Mouse (Mus musculus) ovary, postnatal 14 days (tissue): Measurements from ENCODE around the gene Htt.
"Not testable (repeated sequence)": the region's sequence is repeated elsewhere in the genome, so short reads cannot be mapped to it uniquely, and the experiment has no call there.

Experiments
- DNase-seq: peaks from one replicate; pipeline ENCODE4 v3.0.0; 2022; ENCODE audit warnings: low spot score

Gene Htt

DNA sequence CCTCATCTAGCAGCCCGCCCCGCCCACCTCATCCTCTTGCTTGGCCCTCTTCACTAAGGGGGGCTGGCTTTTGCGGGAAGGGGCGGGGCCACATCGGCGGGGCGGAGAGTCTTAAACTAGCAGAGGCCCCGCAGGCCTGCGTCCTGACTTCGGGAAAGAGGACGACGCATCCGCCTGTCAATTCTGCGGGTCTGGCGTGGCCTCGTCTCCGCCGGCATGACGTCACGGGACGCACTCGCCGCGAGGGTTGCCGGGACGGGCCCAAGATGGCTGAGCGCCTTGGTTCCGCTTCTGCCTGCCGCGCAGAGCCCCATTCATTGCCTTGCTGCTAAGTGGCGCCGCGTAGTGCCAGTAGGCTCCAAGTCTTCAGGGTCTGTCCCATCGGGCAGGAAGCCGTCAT, at the start of gene Htt:
TSS of gene Htt (plus strand) at position 232 of the 400 bp plus-strand sequence.
- peak; percentile 94 for DNase-seq

DNA sequence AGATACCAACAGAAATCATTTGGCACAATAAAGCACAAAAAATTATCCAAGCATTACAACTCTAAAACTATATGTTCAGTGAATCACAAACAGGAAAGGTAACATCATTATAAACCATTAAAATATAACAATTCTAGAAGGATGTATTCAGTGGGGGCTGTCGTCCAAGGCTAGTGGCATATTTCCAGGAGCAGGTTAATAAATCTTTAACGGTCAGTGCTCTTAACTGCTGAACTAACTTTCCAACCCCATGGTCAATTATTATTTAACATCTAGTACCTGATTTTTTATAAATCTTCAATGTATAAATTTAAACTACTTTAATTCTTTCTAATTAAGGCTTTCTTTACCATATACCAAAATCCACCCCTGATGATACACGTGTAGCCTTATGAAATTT, 47.2 kb upstream of the Htt start:
- DNase-seq = not testable (repeated sequence)

DNA sequence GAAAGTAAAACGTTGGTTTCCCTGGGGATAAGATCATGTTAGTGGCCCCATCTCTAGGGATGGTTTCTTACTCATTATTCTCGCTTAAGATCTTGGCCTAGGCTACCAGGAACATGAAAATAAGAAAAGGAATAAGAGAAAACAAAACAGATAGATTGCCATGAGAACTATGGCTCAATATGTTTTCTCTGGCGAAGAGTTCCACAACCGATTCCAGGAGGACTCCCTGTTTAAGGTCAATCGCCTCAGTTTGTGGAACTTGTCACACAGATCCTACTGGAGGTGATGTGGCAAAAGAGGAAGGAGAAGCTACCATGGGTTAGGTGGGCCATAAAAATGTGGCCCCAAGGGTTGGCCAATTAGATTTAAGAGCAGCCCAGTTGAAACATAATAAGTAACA, 46.7 kb upstream of the Htt start:
- DNase-seq = no peak

DNA sequence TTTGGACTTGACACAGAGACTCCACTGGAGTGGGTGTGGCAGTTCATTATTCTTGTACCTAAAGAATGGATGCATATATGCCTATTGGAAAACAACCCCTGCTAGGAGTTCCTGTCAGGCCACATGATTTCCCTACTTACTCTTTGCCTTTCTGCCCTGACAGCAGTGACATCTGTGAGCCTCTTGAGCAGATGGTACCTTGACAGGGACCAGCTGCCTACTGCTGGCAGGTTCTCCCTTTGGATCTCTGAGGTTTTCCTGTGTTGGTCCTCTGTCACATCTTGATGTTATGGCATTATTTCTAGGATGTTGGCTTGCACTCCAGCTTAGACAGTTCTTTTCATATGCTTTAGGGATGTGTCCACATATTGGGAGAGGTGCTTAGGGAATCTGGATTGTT, 32.4 kb upstream of the Htt start:
- no peak for DNase-seq

DNA sequence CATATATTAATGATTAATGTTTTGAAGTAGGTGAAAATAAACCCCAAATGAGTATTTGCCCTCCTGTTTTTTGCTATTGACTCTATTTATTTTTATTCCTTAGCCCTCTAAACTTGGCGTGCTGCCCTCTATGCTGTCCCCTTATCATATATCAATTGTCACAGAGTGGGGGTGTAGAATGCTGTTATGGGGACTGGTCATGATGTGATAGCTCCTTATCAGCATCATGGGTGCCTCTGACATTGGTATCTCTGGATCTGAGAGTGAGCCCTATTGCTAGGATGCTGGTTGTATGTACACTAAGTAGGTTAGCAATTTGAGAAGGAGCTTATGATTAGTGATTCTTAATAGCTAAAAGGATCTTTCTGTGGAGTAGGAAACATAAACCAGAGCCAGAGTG, 31.3 kb upstream of the Htt start:
- no peak for DNase-seq

DNA sequence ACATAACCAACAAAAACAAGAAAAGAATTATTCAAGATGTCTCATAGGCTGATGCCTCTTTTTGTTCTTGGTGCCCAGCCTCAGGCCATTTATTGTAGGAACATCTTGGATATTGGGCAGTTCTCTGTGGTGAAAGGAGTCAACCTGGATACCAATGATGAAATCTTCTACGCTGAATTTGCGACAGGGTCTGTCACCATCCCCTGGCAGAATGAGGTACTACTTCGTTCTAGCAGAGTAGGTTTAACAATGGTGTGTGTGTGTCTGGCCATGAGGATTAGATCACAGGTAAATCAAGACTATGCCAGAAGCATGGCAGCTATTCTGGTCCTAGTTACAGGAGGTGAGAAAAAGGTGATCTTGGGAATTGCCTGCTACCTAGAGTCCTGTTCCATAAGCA, 10.1 kb upstream of the Htt start:
- no peak for DNase-seq

DNA sequence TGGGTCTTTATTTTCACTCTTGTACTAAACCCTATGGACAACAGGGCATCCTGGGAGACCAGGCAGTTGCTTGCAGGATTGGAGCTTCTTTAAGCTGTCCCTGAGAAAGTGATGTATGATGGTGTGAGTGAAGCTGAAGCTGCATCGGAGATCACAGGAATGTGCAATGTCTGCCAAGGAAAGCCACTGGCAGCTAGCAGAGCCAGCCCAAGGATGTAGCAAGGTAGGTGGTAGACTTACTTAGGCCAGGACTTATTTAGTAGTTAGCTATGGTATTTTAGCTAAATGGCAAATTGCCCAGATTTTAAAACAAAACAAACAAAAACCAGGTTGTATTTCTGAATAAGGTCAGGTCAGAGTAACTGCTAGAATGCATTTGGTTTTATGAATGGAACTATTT, 2.8 kb upstream of the Htt start:
- DNase-seq = no peak

DNA sequence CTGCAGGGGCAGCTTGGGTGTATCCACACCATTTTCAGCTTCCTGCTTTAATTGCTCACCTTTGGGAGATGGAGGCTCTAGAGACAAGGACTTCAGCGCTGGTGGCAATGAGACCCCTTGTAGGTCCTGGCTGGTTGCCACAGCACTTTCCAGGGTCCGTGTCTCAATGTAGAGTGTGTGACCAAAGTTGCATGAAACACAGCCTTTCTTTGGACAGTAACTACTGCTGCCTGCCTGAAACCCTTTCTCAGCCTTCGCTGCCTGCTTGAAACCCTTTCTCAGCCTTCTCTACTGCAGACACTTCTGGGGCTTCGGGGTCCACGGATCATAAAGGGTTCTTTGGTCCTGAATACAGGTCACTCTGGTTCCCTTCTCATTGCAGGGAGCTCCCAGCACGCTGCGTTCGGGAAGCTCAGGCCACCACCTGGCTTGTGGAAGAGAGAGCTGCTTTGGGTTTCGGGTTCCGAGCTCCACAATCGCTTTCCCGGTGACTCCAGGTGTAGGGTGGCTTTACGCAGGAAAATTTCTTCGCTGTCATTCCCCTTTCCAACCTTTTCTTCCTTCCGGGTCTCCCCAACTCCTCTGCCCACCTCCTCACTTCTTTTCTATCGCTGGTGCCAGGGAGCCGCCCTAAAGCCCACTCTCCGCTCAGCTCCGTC, 561 bp upstream of the Htt start:
- peak; percentile 15 for DNase-seq

DNA sequence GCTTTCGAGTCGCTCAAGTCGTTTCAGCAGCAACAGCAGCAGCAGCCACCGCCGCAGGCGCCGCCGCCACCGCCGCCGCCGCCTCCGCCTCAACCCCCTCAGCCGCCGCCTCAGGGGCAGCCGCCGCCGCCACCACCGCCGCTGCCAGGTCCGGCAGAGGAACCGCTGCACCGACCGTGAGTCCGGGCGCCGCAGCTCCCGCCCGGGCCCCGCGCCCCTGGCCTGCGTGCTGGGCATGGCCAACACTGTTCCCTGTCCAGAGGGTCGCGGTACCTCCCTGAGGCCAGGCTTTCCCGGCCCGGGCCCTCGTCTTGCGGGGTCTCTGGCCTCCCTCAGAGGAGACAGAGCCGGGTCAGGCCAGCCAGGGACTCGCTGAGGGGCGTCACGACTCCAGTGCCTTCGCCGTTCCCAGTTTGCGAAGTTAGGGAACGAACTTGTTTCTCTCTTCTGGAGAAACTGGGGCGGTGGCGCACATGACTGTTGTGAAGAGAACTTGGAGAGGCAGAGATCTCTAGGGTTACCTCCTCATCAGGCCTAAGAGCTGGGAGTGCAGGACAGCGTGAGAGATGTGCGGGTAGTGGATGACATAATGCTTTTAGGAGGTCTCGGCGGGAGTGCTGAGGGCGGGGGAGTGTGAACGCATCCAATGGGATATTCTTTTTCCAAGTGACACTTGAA, 533 bp downstream of the Htt start:
- DNase-seq = peak; percentile 7

DNA sequence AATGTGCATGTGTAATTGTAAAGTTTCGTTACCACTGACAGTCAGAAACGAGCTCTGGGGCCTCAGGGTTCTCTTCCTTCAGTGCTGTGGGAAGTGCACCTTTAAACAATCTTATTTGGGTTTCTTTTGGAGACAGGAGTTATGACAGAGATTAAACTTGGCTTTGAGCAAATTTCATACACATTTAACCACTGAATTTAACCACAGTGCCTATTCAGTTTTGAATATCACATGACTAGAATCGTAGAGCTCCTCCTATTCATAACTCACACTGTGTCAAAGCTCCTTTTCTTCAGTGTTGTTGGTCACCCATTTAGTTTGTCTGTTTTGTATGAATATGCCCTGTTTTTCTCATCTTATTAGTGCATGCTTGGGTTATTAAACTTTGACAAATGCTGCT, 10.3 kb downstream of the Htt start:
- DNase-seq = no peak

DNA sequence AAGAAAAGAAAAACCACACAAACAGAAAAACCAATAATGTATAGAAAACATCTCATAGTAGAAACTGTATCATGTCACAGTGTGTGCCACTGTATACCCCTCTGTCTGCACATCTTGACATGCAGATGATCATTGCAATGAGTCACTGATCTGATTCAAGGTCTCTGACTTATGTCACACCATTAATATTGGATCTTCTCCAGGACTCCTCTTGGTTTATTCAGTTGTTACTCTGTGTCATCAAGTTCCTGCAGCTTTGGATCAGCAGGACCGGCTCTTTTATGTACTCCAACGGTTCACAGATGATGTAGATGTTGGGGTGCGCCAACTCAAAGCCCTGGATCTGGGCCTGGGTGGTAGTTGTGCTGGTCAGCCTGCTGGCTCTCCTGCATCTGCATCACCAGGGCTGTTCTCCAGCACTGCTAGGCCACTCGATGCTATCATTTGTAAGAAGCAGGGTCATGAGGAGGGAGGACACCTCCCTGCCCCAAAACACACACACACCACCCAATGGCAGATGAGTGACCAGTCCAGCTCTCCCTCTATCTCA, 11.2 kb downstream of the Htt start:
- no peak for DNase-seq

DNA sequence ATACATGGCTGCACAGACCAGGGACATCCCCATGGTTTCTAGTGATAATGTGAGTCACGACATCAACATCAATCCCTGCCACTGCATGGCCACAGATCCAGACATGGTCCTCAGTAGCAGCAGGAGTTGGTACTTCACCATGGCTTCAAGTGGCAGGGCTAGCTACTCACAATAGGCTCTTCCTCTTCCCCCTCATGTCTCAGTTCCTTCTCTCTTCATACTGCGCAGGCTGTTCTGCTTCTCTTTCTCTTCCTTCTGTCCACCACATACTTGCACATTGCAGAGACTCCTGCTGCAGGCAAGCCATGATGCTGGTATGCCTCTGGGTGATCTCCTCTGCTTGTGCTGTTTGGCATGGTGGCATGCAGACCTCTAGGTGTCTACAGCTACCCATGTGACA, 11.9 kb downstream of the Htt start:
- no peak for DNase-seq

DNA sequence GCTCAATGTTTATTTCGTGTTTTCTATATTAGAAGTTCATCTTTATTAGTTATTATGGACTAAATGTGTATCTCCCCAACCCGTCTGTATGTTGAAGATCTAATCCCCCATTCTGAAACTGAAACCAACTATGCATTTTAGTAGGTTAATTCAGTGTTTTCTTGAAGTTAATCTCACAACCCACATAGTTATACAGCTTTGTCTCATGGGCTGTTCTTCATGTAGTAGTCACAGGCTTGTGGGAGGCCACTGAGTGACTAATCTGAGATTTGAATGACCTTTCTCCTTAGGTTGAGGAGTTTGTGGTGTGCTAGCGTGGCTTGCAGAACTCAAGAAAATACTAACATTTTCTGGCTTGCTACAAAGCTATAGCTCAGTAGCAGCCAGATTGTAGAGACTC, 23.5 kb downstream of the Htt start:
- no peak for DNase-seq

DNA sequence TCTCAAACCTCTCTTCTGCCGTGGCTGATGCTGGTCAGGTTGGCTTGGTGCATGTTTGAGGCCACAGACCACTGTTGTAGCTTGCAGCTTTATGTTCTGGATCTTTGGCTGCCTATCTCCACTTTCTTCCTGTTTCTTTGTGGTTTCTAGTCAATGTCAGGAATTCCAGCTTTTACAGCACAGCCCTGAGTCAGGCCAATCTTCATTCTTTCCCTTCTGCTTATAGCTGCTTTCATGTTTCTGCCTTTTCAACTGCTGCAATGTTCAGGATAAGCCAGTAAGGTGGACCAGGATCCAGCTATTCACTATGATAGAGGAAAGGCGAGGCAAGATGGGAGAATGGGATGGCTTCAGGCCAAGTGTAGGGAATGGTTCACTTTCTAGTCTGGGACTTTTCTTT, 29.6 kb downstream of the Htt start:
- no peak for DNase-seq

DNA sequence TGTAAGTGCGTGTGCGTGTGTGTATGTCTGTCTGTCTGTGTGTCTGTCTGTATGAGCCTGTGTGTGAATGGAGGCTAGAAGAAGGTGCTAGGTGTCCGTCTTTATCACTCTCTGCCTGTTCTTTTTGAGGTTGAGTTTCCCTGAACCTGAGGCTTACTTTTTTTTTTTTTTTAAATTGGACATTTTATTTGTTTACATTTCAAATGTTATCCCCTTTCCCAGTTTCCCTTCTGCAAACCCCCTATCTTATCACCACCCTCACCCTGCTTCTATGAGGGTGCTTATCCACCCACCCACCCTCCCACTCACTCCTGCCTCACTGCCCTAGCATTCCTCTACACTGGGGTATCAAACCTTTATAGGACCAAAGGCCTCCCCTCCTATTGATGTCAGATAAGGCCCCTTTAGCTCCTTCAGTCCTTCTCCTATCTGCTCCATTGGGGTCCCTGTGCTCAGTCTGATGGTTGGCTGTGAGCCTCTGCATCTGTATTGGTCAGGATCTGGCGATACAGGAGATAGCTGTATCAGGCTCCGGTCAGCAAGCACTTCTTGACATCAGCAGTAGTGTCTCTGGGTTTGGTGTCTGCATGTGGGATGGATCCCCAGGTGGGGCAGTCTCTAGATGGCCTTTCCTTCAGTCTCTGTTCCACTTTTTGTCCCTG, 38.9 kb downstream of the Htt start:
- no peak for DNase-seq

DNA sequence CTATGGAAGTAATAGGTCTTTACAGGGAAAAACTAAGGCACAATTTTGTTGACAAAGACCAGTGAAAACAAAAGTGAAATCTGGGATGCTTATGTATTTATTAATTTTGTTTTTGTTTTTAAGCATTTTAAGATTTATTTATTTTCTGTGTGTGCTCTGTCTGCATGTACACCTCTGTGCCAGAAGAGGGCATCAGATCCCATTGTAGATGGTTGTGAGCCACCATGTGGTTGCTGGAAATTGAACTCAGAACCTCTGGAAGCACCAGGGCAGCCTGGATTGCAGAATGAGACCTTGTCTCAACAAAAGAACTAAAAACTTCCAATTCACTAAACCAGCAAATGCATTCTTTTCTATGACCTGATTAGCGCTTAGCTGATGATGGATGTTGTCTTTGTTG, 44.5 kb downstream of the Htt start:
- DNase-seq = no peak

DNA sequence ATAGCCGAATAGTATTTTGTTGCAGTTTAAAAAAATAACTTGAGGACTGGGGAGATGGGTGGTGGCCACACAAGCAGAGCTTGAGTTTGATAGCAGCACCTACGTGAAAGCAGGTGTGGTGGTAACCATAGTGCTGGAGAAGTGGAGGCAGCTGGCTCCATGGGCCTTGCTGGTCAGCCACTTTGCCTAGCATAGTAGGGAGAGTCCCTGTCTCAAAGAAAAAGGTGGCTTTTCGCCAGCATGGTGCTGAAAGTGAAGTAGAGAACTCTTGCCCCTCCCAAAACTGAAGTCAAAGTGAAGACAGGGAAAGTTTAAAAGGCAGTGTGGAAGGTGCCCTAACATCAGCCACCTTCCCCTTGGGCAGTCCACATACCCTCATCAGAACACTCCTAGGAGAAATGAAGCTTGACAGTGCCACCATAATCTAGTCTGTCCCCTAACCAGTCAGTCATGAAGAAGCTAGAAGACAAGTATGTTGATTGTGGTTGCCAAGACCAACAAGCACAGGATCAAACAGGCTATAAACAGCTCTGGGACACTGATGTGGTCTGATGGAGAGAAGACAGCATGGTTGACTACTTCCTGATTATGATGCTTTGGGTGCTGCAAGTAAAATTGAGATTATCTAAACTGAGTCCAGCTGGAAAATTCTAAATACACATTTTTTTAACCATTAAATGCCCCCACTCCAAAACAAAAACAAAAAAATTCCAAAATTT, 61.0 kb downstream of the Htt start:
- DNase-seq = no peak

DNA sequence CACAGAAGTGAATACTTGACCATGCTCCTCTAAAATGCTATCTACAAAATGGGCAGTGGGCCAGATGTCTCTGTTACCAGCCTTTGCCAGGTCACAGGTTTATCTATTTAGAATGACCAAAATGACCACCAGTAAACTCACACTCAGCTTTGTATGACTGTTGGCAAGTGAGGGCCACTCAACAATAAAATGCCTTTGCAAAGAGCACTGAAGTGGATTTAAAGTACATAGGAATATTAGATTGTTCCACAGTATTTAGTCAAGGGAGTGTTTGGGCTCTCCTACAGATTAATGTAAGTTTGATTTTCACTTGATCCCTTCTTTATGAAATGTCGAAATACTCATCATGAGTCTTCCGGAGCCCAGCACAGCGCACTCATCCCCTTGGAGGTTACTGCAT, 92.5 kb downstream of the Htt start:
- DNase-seq = no peak

DNA sequence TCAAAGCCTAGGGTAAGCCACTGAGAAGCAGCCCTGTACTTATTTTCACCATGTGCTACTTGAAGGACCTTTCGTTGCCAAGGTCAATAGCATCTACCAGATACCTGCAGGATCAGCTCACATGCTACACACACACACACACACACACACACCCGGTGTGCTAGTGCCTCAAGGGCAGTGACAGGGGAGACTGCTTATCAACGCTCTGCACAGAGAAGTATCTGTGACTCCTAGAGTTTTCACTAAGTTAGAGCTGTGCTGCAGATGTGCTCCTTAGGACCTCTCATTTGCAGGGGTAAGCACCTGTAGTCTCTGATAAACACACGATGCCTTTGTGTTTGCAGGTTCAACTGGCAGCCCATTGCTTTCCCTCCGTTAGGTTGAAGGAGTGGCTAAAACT, 103.8 kb downstream of the Htt start:
- no peak for DNase-seq

DNA sequence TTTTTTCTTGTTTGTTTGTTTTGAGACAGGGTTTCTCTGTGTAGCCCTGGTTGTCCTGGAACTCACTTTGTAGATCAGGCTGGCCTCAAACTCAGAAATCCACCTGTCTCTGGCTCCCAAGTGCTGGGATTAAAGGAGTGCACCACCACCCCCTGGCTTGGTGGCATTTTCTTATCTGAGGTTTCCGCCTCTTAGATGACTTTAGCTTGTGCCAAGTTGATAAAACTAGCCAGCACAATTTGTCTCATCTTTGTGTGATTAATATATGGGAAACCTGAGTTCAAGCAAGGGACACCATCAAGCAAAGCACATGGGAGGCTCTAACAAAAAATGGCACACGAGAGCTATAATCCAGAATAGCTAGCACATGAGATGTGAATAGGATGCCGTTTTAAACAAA, 118.8 kb downstream of the Htt start:
- DNase-seq = not testable (repeated sequence)

DNA sequence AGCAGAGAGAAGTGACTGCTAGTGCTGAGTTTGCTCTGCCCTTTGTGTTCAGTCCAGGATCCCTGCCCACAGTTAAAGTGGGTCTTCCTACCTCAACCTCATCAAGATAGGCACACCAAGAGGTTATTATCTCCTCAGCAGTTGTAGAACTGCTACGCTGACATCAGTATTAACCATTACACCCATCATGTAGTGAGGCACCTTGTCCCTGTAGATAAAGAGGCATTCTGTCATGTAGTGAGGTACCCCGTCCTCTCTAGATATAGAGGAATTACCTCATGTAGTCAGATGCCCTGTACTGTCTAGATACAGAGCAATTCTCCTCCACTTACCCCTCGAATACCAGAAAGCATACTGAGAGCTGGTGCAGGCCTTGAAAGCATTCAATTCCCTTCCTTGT, 119.5 kb downstream of the Htt start:
- no peak for DNase-seq

DNA sequence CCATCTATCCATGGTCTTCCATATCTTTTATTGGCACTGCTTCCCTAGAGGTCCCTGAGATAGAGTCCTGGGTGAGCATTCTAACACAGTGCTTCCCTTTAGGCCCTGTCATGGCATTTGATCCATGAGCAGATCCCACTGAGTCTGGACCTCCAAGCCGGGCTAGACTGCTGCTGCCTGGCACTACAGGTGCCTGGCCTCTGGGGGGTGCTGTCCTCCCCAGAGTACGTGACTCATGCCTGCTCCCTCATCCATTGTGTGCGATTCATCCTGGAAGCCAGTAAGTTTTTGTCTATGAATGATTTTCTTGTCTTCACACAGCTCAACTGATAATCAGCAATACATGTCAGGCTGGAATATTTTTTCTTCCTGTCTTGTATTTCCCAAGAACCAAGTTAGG, 123.7 kb downstream of the Htt start:
- no peak for DNase-seq

DNA sequence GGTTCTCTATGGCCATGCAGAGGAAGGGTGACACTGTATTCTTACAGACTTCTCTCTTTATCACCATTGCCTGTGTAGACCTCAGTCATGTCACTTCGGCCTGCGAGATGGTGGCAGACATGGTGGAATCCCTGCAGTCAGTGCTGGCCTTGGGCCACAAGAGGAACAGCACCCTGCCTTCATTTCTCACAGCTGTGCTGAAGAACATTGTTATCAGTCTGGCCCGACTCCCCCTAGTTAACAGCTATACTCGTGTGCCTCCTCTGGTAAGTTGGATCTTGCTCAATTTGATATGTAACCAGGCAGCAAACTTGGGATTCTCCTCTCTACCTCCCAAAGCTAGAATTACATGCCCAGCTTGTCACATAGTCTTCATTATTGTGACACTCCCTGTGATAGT, 127.7 kb downstream of the Htt start:
- DNase-seq = no peak
